Mouse (Mus musculus) lung, postnatal 0 days (tissue): ENCODE measurements around the gene Synj1. TPM values are rescaled to one million over a fixed set of nuclear protein-coding genes. Genes with fewer than 3 reads are reported as not detected.

Experiments used
- ATAC-seq: fragments of 200-750 bp; cut with Nextera tagmentation; 2 replicates; pipeline ENCODE4 v1.8.0; 2017; ENCODE audit warnings: moderate library complexity
- DNase-seq: peaks from one replicate; pipeline ENCODE4 v3.0.0-alpha.2; 2016; ENCODE audit warnings: low spot score
- H3K27ac ChIP-seq: fragments of 300-500 bp; sonication (generic); 2 replicates; pipeline ENCODE4 v1.5.1; 2014; ENCODE audit warnings: antibody characterized with exemption, mild to moderate bottlenecking, low read length, mixed read lengths
- H3K27me3 ChIP-seq: fragments of 300-500 bp; sonication (generic); replicated peaks from 2 replicates; pipeline ENCODE4 v1.6.1; 2014; ENCODE audit warnings: low read length, mixed read lengths; ENCODE audit not compliant: insufficient read depth
- H3K36me3 ChIP-seq: fragments of 300-500 bp; sonication (generic); 2 replicates; pipeline ENCODE4 v1.6.1; 2014; ENCODE audit warnings: low read length, mixed read lengths; ENCODE audit not compliant: insufficient read depth
- H3K4me1 ChIP-seq: fragments of 300-500 bp; sonication (generic); 2 replicates; pipeline ENCODE4 v1.6.1; 2014; ENCODE audit warnings: antibody characterized with exemption, low read depth, low read length, mixed read lengths; ENCODE audit not compliant: insufficient read depth
- H3K4me2 ChIP-seq: fragments of 300-500 bp; sonication (generic); replicated peaks from 2 replicates; pipeline ENCODE4 v1.6.1; 2014; ENCODE audit warnings: low read depth, mild to moderate bottlenecking, low read length, moderate library complexity, mixed read lengths
- H3K4me3 ChIP-seq: fragments of 300-500 bp; sonication (generic); 2 replicates; pipeline ENCODE4 v1.5.1; 2014; ENCODE audit warnings: low read depth, low read length
- H3K9ac ChIP-seq: fragments of 300-500 bp; sonication (generic); replicated peaks from 2 replicates; pipeline ENCODE4 v1.6.1; 2014; ENCODE audit warnings: low read depth, mild to moderate bottlenecking
- H3K9me3 ChIP-seq: fragments of 300-500 bp; sonication (generic); 2 replicates; pipeline ENCODE4 v1.6.1; 2016; ENCODE audit warnings: low read length, mixed read lengths
- CTCF ChIP-seq: IDR thresholded peaks from 2 replicates; pipeline ENCODE4 v1.5.1; 2016; ENCODE audit warnings: antibody characterized with exemption, mild to moderate bottlenecking
- EP300 ChIP-seq: IDR thresholded peaks from 2 replicates; pipeline ENCODE4 v1.6.1; 2016; ENCODE audit warnings: antibody characterized with exemption, mild to moderate bottlenecking, control low read depth
- WGBS: fragments of 180-500 bp; shearing (Covaris S2); extraction: QIAGEN DNeasy Blood & Tissue Kit; methylation state at CpG from one replicate; pipeline ENCODE4 v1.1.7; 2014; 5-methylcytosine and 5-hydroxymethylcytosine counted together
- polyA plus RNA-seq: library from polyadenylated mRNA; unstranded; fragments of >200 nt; fragmentation: Nextera tagmentation; extraction: Ambion mirVana; gene quantifications from 2 replicates; pipeline ENCODE4 v1.2.1, GENCODE M21; 2015

Gene Synj1
- polyA plus RNA-seq, 1 experiment from 2014 or later, result 13.1 TPM

DNA sequence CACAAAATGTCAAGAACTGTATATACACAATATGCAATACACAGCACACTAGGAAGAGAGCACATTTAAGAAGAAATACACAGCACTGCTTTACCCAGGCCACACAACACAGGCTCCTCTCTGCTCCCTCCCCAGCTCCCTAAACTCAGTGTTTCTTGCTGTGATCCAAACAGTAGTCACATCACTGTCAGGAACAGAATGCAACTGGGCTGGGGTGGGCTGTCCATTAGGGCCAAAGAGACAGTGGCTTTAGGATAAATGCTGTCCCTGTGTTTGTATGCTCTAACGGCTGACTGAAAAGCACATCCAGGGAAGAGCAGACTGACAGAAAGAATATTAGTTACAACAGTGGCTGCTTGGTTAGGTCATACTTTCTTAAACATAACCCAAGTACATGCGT lies 18.8 kb upstream of the Synj1 start:
- Histone ChIP-seq H3K4me1 (no peaks in the 10 kb centered on the region), H3K9me3 (no peaks in the 10 kb centered on the region), H3K27me3 (no peaks in the 10 kb centered on the region), H3K4me3 (no peak overlapping the region), H3K9ac (no peak overlapping the region), H3K4me2 (no peak overlapping the region), H3K36me3 (peaks cover 69% of the 10 kb centered on the region), H3K27ac (no peak overlapping the region)
- ATAC-seq (no peak), DNase-seq (no peak)
- 91% methylated on average over 2 of the region's 2 CpGs for WGBS
- TF ChIP-seq EP300 (no peak), CTCF (no peak)

GRCm38 (mm10) chr16:91029161-91029743 lies 18.1 kb upstream of the Synj1 start:
- H3K4me1 ChIP-seq, result no peaks in the 10 kb centered on the region
- no peak overlapping the region for H3K4me3 ChIP-seq
- H3K27ac ChIP-seq, result no peak overlapping the region
- WGBS, result 92% methylated on average over 8 of the region's 8 CpGs
- H3K27me3 ChIP-seq, result no peaks in the 10 kb centered on the region
- H3K4me2 ChIP-seq, result no peak overlapping the region
- no peak for TF ChIP-seq EP300
- TF ChIP-seq CTCF, result no peak
- peaks cover 69% of the 10 kb centered on the region for H3K36me3 ChIP-seq
- DNase-seq, result no peak
- no peaks in the 10 kb centered on the region for H3K9me3 ChIP-seq
- no peak for ATAC-seq
- H3K9ac ChIP-seq, result no peak overlapping the region

DNA sequence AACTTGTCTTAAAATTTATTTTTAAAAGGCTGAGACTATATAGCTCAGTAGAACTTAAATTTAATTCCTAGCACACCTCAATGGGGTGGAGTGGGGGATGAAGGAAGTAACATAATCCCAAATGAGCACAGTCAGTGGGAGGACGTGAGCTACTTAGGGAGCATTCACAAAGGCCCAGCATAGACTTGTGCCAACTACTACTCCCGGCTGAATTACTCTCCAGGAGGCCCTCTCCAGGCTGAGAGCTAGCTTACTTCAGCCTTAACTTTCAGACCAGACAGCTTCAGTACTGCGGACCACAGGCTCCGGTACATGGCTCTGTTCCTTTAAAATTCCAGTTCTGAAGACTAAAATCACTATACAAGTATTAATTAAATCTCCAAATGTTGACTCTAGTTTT lies 15.2 kb upstream of the Synj1 start:
- Histone ChIP-seq H3K4me2 (no peak overlapping the region), H3K9me3 (no peaks in the 10 kb centered on the region), H3K27me3 (no peaks in the 10 kb centered on the region), H3K4me1 (no peaks in the 10 kb centered on the region), H3K4me3 (no peak overlapping the region), H3K9ac (no peak overlapping the region), H3K27ac (no peak overlapping the region), H3K36me3 (peaks cover 57% of the 10 kb centered on the region)
- ATAC-seq (no peak), DNase-seq (no peak)
- WGBS, result 82% methylated on average over 4 of the region's 4 CpGs
- TF ChIP-seq CTCF, result no peak
- TF ChIP-seq EP300, result no peak

DNA sequence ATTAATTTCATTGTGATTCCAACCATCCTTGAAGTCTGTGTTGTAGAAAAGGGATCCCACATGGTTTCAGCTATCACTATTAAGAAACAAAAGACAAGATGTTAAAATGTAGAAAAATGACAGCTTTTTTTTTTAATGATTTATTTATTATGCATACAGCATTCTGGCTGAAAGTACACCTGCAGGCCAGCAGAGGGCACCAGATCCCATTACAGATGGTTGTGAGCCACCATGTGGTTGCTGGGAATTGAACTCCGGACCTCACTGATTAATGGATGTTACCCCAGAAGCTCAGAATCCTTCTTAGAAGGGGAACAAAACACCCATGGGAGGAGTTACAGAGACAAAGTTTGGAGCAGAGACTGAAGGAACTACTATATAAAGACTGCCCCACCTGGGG lies 12.3 kb upstream of the Synj1 start:
- WGBS, result 76% methylated on average over 1 of the region's 1 CpGs
- Histone ChIP-seq H3K27me3 (no peaks in the 10 kb centered on the region), H3K4me1 (no peaks in the 10 kb centered on the region), H3K36me3 (peaks cover 52% of the 10 kb centered on the region), H3K4me2 (no peak overlapping the region), H3K9ac (no peak overlapping the region), H3K9me3 (no peaks in the 10 kb centered on the region), H3K27ac (no peak overlapping the region), H3K4me3 (no peak overlapping the region)
- TF ChIP-seq EP300, result no peak
- peak; percentile 59 for TF ChIP-seq CTCF
- ATAC-seq (no peak), DNase-seq (no peak)

DNA sequence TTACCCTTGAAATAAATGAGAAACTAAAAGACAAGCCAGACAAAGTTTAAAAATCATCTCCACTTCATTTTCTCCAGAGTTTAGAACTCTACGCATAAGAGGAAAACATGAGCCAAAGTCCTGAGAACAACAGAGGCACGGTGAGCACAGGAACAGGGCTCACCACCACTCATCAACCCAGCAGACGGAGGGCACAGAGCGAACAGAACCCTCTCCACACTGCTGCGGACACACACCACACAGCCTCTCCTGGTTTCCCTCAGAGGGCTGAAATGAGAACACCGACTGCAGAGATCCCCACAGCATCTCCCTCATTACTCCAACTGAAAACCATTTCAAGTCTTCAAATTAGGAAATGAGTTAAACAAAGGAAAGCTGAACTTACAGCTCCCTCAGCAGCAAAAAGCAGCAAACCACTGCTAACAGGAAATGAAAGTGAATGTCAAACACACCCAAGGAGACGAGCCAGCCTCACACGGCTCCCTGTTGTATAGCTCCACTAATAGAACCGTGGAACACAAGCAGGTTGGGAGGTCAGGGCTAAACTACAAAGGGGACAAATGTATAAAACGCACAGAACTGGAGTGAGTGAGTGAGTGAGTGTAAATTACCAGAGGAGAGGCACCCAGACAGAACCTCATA lies 9.9 kb upstream of the Synj1 start:
- DNase-seq, result no peak
- Histone ChIP-seq H3K27me3 (no peaks in the 10 kb centered on the region), H3K4me3 (no peak overlapping the region), H3K4me1 (no peaks in the 10 kb centered on the region), H3K9ac (no peak overlapping the region), H3K36me3 (peaks cover 47% of the 10 kb centered on the region), H3K9me3 (no peaks in the 10 kb centered on the region), H3K27ac (no peak overlapping the region), H3K4me2 (no peak overlapping the region)
- WGBS, result 84% methylated on average over 10 of the region's 10 CpGs
- TF ChIP-seq EP300 (no peak), CTCF (no peak)
- ATAC-seq, result no peak

- WGBS, result 98% methylated on average over 4 of the region's 4 CpGs
- no peak for DNase-seq
- H3K4me3 ChIP-seq, result no peak overlapping the region
- H3K4me1 ChIP-seq, result no peaks in the 10 kb centered on the region
- no peak overlapping the region for H3K27ac ChIP-seq
- no peak overlapping the region for H3K9ac ChIP-seq
- peaks cover 41% of the 10 kb centered on the region for H3K36me3 ChIP-seq
- H3K4me2 ChIP-seq, result no peak overlapping the region
- no peak for ATAC-seq
- H3K9me3 ChIP-seq, result no peaks in the 10 kb centered on the region
- TF ChIP-seq CTCF (no peak), EP300 (no peak)
- no peaks in the 10 kb centered on the region for H3K27me3 ChIP-seq
Observed at GRCm38 (mm10) chr16:91019476-91019875, 8.4 kb upstream of the Synj1 start.
